Mouse (Mus musculus) CH12.LX (cell line): ENCODE data around the gene Ylpm1. TPM values are rescaled to one million over a fixed set of nuclear protein-coding genes. Genes with fewer than 3 reads are reported as not detected.

ENCODE experiments used
- DNase-seq: peaks from one replicate; pipeline ENCODE4 v3.0.0-alpha.2; 2013; ENCODE audit errors: extremely low read depth
- H3K27ac ChIP-seq: 2 replicates; pipeline ENCODE4 v1.5.1; 2012; ENCODE audit warnings: low read depth, mild to moderate bottlenecking, control low read depth, moderate library complexity; ENCODE audit not compliant: insufficient read depth
- H3K27me3 ChIP-seq: replicated peaks from 2 replicates; pipeline ENCODE3; 2012; ENCODE audit warnings: inconsistent platforms
- H3K36me3 ChIP-seq, 2 experiments: replicated peaks in 1 of 2; 2 replicates each; pipeline versions ENCODE3 to v1.6.1; 2012; ENCODE audit warnings: inconsistent platforms in 1 of 2, low read length in 1 of 2, mild to moderate bottlenecking in 1 of 2, mixed read lengths in 1 of 2, moderate library complexity in 1 of 2; ENCODE audit not compliant: control insufficient read depth in 1 of 2, insufficient read depth in 1 of 2
- H3K4me1 ChIP-seq, 2 experiments: 2 replicates each; pipeline ENCODE4 v1.6.1; 2012; ENCODE audit warnings: inconsistent platforms in 1 of 2, moderate library complexity in 1 of 2; ENCODE audit not compliant: insufficient read depth in 2 of 2, control insufficient read depth in 1 of 2
- H3K4me2 ChIP-seq: 2 replicates; pipeline ENCODE4 v1.6.1; 2012; ENCODE audit warnings: low read depth, mild to moderate bottlenecking, control low read depth; ENCODE audit not compliant: poor library complexity, insufficient read depth, severe bottlenecking
- H3K4me3 ChIP-seq, 3 experiments: fragments of 150-350 bp in 1 of 3; sonication (generic) in 1 of 3; replicated peaks in 1 of 3; 2 replicates each; pipeline versions ENCODE3 to v1.5.1; 2011 to 2012; ENCODE audit warnings: low read depth in 2 of 3, low read length in 2 of 3, mild to moderate bottlenecking in 2 of 3, moderate library complexity in 2 of 3, control low read depth in 1 of 3, improper control_type of control experiment in 1 of 3, inconsistent platforms in 1 of 3, mixed read lengths in 1 of 3; ENCODE audit not compliant: poor library complexity in 1 of 3
- H3K79me2 ChIP-seq: replicated peaks from 2 replicates; pipeline ENCODE4 v1.6.1; 2012; ENCODE audit warnings: mild to moderate bottlenecking, moderate library complexity; ENCODE audit not compliant: control insufficient read depth, poor library complexity, insufficient read depth, severe bottlenecking; ENCODE audit errors: extremely low read depth
- H3K9ac ChIP-seq: 2 replicates; pipeline ENCODE4 v1.6.1; 2012; ENCODE audit warnings: low read depth, mild to moderate bottlenecking, control low read depth, moderate library complexity; ENCODE audit not compliant: insufficient read depth
- H3K9me3 ChIP-seq: replicated peaks from 2 replicates; pipeline ENCODE3; 2012; ENCODE audit warnings: low read length, inconsistent platforms, mixed read lengths
- BHLHE40 ChIP-seq: IDR thresholded peaks from 2 replicates; pipeline ENCODE4 v1.6.1; 2011; ENCODE audit warnings: mild to moderate bottlenecking, low read depth, low read length, improper control_type of control experiment
- CHD1 ChIP-seq: IDR thresholded peaks from 2 replicates; pipeline ENCODE4 v1.6.1; 2012; ENCODE audit warnings: low read depth, low read length, improper control_type of control experiment, inconsistent platforms
- CHD2 ChIP-seq: IDR thresholded peaks from 2 replicates; pipeline ENCODE4 v1.6.1; 2011; ENCODE audit warnings: low read length, improper control_type of control experiment
- CTCF ChIP-seq, 2 experiments: IDR thresholded peaks in 1 of 2; conservative IDR thresholded peaks in 1 of 2; 2 replicates each; pipeline ENCODE4 v1.5.1; 2011 to 2012; ENCODE audit warnings: low read depth in 2 of 2, low read length in 2 of 2, improper control_type of control experiment in 1 of 2, inconsistent platforms in 1 of 2, mild to moderate bottlenecking in 1 of 2, moderate library complexity in 1 of 2
- E2F4 ChIP-seq: IDR thresholded peaks from 2 replicates; pipeline ENCODE4 v1.6.1; 2011; ENCODE audit warnings: low read depth, low read length, improper control_type of control experiment; ENCODE audit not compliant: insufficient replicate concordance
- ELF1 ChIP-seq: IDR thresholded peaks from 2 replicates; pipeline ENCODE4 v1.6.1; 2014; ENCODE audit warnings: low read depth, mild to moderate bottlenecking, inconsistent platforms, low read length, improper control_type of control experiment
- EP300 ChIP-seq: IDR thresholded peaks from 2 replicates; pipeline ENCODE4 v1.6.1; 2011; ENCODE audit warnings: low read length, improper control_type of control experiment
- ETS1 ChIP-seq: conservative IDR thresholded peaks from 2 replicates; pipeline ENCODE4 v1.6.1; 2012; ENCODE audit warnings: low read depth, mild to moderate bottlenecking, inconsistent platforms, low read length, improper control_type of control experiment, moderate library complexity
- GABPA ChIP-seq: IDR thresholded peaks from 2 replicates; pipeline ENCODE4 v1.6.1; 2012; ENCODE audit warnings: low read depth, low read length, improper control_type of control experiment, inconsistent platforms; ENCODE audit not compliant: insufficient replicate concordance
- HCFC1 ChIP-seq: IDR thresholded peaks from 2 replicates; pipeline ENCODE4 v1.6.1; 2012; ENCODE audit warnings: low read depth, mild to moderate bottlenecking, inconsistent platforms, low read length, improper control_type of control experiment
- IRF4 ChIP-seq: IDR thresholded peaks from 2 replicates; pipeline ENCODE4 v1.6.1; 2014; ENCODE audit warnings: low read depth, mild to moderate bottlenecking, inconsistent platforms, low read length, improper control_type of control experiment
- JUND ChIP-seq: conservative IDR thresholded peaks from 2 replicates; pipeline ENCODE4 v1.6.1; 2011; ENCODE audit warnings: low read depth, low read length, improper control_type of control experiment
- KAT2A ChIP-seq: IDR thresholded peaks from 2 replicates; pipeline ENCODE4 v1.6.1; 2012; ENCODE audit warnings: low read length, improper control_type of control experiment, inconsistent platforms; ENCODE audit not compliant: insufficient replicate concordance
- MAX ChIP-seq: IDR thresholded peaks from 2 replicates; pipeline ENCODE4 v1.6.1; 2011; ENCODE audit warnings: low read length, improper control_type of control experiment
- MAZ ChIP-seq: IDR thresholded peaks from 2 replicates; pipeline ENCODE4 v1.6.1; 2012; ENCODE audit warnings: low read depth, mild to moderate bottlenecking, inconsistent platforms, low read length, improper control_type of control experiment, moderate library complexity
- MEF2A ChIP-seq: IDR thresholded peaks from 2 replicates; pipeline ENCODE4 v1.6.1; 2014; ENCODE audit warnings: low read depth, mild to moderate bottlenecking, inconsistent platforms, low read length, improper control_type of control experiment, borderline replicate concordance
- MYC ChIP-seq: IDR thresholded peaks from 2 replicates; pipeline ENCODE4 v1.6.1; 2011; ENCODE audit warnings: low read depth, mild to moderate bottlenecking, improper control_type of control experiment, low read length
- NELFE ChIP-seq: IDR thresholded peaks from 2 replicates; pipeline ENCODE4 v1.6.1; 2011; ENCODE audit warnings: low read depth, low read length, improper control_type of control experiment
- NRF1 ChIP-seq: IDR thresholded peaks from 2 replicates; pipeline ENCODE4 v1.6.1; 2014; ENCODE audit warnings: low read depth, mild to moderate bottlenecking, inconsistent platforms, low read length, improper control_type of control experiment, moderate library complexity
- PAX5 ChIP-seq: IDR thresholded peaks from 2 replicates; pipeline ENCODE4 v1.6.1; 2012; ENCODE audit warnings: low read length, inconsistent platforms, mixed read lengths
- POLR2A ChIP-seq: IDR thresholded peaks from 2 replicates; pipeline ENCODE4 v1.6.1; 2011; ENCODE audit warnings: low read depth, mild to moderate bottlenecking, improper control_type of control experiment, low read length
- POLR2AphosphoS2 ChIP-seq: IDR thresholded peaks from 2 replicates; pipeline ENCODE4 v1.6.1; 2011; ENCODE audit warnings: low read depth, low read length, improper control_type of control experiment
- RAD21 ChIP-seq: IDR thresholded peaks from 2 replicates; pipeline ENCODE4 v1.6.1; 2011; ENCODE audit warnings: low read depth, mild to moderate bottlenecking, low read length, improper control_type of control experiment, moderate library complexity
- RCOR1 ChIP-seq: conservative IDR thresholded peaks from 2 replicates; pipeline ENCODE4 v1.6.1; 2012; ENCODE audit warnings: low read depth, mild to moderate bottlenecking, inconsistent platforms, low read length, improper control_type of control experiment
- SIN3A ChIP-seq: IDR thresholded peaks from 2 replicates; pipeline ENCODE4 v1.6.1; 2012; ENCODE audit warnings: low read length, improper control_type of control experiment, inconsistent platforms
- SMC3 ChIP-seq: IDR thresholded peaks from 2 replicates; pipeline ENCODE4 v1.6.1; 2011; ENCODE audit warnings: low read depth, low read length, improper control_type of control experiment
- TBP ChIP-seq: conservative IDR thresholded peaks from 2 replicates; pipeline ENCODE4 v1.6.1; 2011; ENCODE audit warnings: low read depth, low read length, improper control_type of control experiment
- TCF12 ChIP-seq: IDR thresholded peaks from 2 replicates; pipeline ENCODE4 v1.6.1; 2014; ENCODE audit warnings: low read depth, mild to moderate bottlenecking, inconsistent platforms, low read length, improper control_type of control experiment
- USF1 ChIP-seq: IDR thresholded peaks from 2 replicates; pipeline ENCODE4 v1.6.1; 2014; ENCODE audit warnings: low read depth, mild to moderate bottlenecking, inconsistent platforms, low read length, improper control_type of control experiment
- USF2 ChIP-seq: conservative IDR thresholded peaks from 2 replicates; pipeline ENCODE4 v1.6.1; 2011; ENCODE audit warnings: low read depth, low read length, improper control_type of control experiment
- ZC3H11A ChIP-seq: IDR thresholded peaks from 2 replicates; pipeline ENCODE4 v1.6.1; 2012; ENCODE audit warnings: low read depth, mild to moderate bottlenecking, inconsistent platforms, low read length, improper control_type of control experiment
- ZKSCAN1 ChIP-seq: IDR thresholded peaks from 2 replicates; pipeline ENCODE4 v1.6.1; 2012; ENCODE audit warnings: low read depth, inconsistent platforms, low read length, improper control_type of control experiment, borderline replicate concordance
- ZNF384 ChIP-seq: IDR thresholded peaks from 2 replicates; pipeline ENCODE4 v1.6.1; 2012; ENCODE audit warnings: low read depth, low read length, improper control_type of control experiment, inconsistent platforms
- dilution Hi-C: fragments of 300-500 bp; cut with MboI; formaldehyde crosslinking; loops from 2 replicates; pipeline ENCODE4 v1.14.3; 2020; ENCODE audit warnings: low sequenced_read_pairs; ENCODE audit not compliant: extremely low pct_unique_long_range_greater_than_20kb, extremely low pct_ligation_motif_present
- in situ Hi-C: fragments of 300-500 bp; cut with MboI; formaldehyde crosslinking; loops from 3 replicates; pipeline ENCODE4 v1.14.3; 2019; ENCODE audit warnings: low sequenced_read_pairs, low pct_ligation_motif_present, low pct_unique_long_range_greater_than_20kb, mixed read lengths
- polyA plus RNA-seq: library from polyadenylated mRNA; unstranded; fragments of >175 nt; gene quantifications from 2 replicates; pipeline ENCODE4 v1.2.1, GENCODE M21; 2012; ENCODE audit warnings: low read depth; ENCODE audit not compliant: insufficient read length
- total RNA-seq, 2 experiments: library from RNA; depleted of rRNA; stranded (reverse); fragments of 300-350 nt in 1 of 2; fragments of >200 nt in 1 of 2; gene quantifications; 2 replicates each; pipeline ENCODE4 v1.2.3; 2012 to 2014

Gene Ylpm1
- total and polyA plus RNA-seq, 3 experiments, result 19.3 to 56.8 (median 20.1) TPM

GRCm38 (mm10) chr12:85022071-85022470 is 25.9 kb downstream of the Ylpm1 start:
- H3K9me3 ChIP-seq, result no peaks in the 10 kb centered on the region
- H3K27ac ChIP-seq, result no peak overlapping the region
- dilution Hi-C loops, result no loop called here
- DNase-seq, result peak; percentile 11
- no peak overlapping the region for H3K4me3 ChIP-seq
- H3K27me3 ChIP-seq, result no peaks in the 10 kb centered on the region
- peaks cover 14% of the 10 kb centered on the region; the same call in 1 of the 2 replicates for H3K79me2 ChIP-seq
- H3K9ac ChIP-seq, result no peak overlapping the region
- no peak overlapping the region for H3K4me2 ChIP-seq
- in situ Hi-C loops, result no loop called here
- H3K4me1 ChIP-seq, result peaks cover 0 to 9% of the 10 kb centered on the region in 2 experiments; a peak in 2 of 4 replicates
- peaks cover 24 to 55% of the 10 kb centered on the region in 2 experiments for H3K36me3 ChIP-seq
- TF ChIP-seq IRF4, result no peak
- no peak for TF ChIP-seq MYC
- no peak for TF ChIP-seq RCOR1
- TF ChIP-seq SMC3, result no peak
- no peak for TF ChIP-seq CTCF (conservative IDR thresholded peaks at IDR 0.05 in 1 of 2, IDR thresholded peaks at IDR 0.05 in 1 of 2; ENCODE audit: low read depth in 2 of 2, low read length in 2 of 2)
- no peak for TF ChIP-seq USF2
- no peak for TF ChIP-seq EP300
- no peak for TF ChIP-seq POLR2A
- TF ChIP-seq JUND, result no peak
- TF ChIP-seq KAT2A, result no peak

- Histone ChIP-seq H3K9me3 (no peaks in the 10 kb centered on the region), H3K27me3 (no peaks in the 10 kb centered on the region), H3K9ac (no peak overlapping the region), H3K36me3 (peaks cover 31 to 79% of the 10 kb centered on the region in 2 experiments), H3K4me3 (no peak overlapping the region), H3K27ac (no peak overlapping the region), H3K4me1 (no peaks in the 10 kb centered on the region), H3K4me2 (no peak overlapping the region), H3K79me2 (peaks cover 10% of the 10 kb centered on the region)
- dilution Hi-C loops, result no loop called here
- peak; percentile 32 for DNase-seq
- in situ Hi-C loops, result no loop called here
- TF ChIP-seq ZC3H11A (no peak), MEF2A (no peak), NELFE (no peak), E2F4 (no peak), HCFC1 (no peak), MYC (0 out of 2 replicates have a peak, but pooled peaks have one; percentile 43), RAD21 (peak; percentile 49), CTCF (conservative IDR thresholded peaks at IDR 0.05 in 1 of 2, IDR thresholded peaks at IDR 0.05 in 1 of 2; ENCODE audit: low read depth in 2 of 2, low read length in 2 of 2) (peak; percentile 13 to 58; a peak in 2 of 4 replicates), BHLHE40 (no peak), IRF4 (no peak), NRF1 (no peak), JUND (no peak), USF1 (no peak), KAT2A (no peak), MAX (0 out of 2 replicates have a peak, but pooled peaks have one; percentile 33), ZKSCAN1 (no peak), PAX5 (no peak), CHD2 (no peak), ETS1 (no peak), TCF12 (no peak), MAZ (no peak), EP300 (no peak), TBP (no peak), SIN3A (no peak), POLR2AphosphoS2 (no peak), USF2 (no peak), CHD1 (no peak), ZNF384 (no peak), ELF1 (no peak), GABPA (no peak)
These were observed 36.6 kb downstream of the Ylpm1 start for GRCm38 (mm10) chr12:85032710-85033109.
